Mouse (Mus musculus) frontal cortex, postnatal 36 days (tissue): ENCODE results near the gene Adcy4.

Source experiments
- DNase-seq, 2 experiments: peaks; one replicate each; pipeline ENCODE4 v3.0.0; 2022; ENCODE audit warnings: low spot score in 2 of 2

The Adcy4 gene

GRCm38 (mm10) chr14:55758363-55758784, 25.5 kb downstream of the Adcy4 start, which contains the start of gene Cideb:
Gene Cideb (minus strand): TSS chr14:55758458.
- peak in 1 of 2 experiments; percentile 44 for DNase-seq

DNA sequence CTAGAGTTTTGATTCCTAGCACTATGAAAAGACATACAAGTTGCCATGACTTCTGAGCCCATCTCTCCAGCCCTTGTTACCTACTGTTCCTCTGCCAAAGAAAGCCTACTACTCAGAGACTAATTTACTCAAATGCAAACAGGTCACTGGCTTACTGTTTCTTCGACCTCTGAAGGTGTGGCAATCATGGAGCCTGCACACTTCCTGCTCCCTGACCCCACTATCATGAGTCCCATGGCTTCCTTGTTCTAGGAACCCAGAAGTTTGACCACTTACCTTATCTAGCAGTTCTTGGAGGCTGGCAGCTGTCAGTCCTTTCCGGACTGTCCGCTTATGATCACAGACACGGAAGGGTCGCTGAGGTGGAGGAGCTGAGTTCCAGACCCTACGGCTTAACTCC, 26.3 kb downstream of the Adcy4 start:
- DNase-seq: no peak

GRCm38 (mm10) chr14:55747051-55747847, 36.6 kb downstream of the Adcy4 start:
- no peak for DNase-seq

- DNase-seq: no peak
Measured at GRCm38 (mm10) chr14:55745861-55746237, 38.0 kb downstream of the Adcy4 start.

DNA sequence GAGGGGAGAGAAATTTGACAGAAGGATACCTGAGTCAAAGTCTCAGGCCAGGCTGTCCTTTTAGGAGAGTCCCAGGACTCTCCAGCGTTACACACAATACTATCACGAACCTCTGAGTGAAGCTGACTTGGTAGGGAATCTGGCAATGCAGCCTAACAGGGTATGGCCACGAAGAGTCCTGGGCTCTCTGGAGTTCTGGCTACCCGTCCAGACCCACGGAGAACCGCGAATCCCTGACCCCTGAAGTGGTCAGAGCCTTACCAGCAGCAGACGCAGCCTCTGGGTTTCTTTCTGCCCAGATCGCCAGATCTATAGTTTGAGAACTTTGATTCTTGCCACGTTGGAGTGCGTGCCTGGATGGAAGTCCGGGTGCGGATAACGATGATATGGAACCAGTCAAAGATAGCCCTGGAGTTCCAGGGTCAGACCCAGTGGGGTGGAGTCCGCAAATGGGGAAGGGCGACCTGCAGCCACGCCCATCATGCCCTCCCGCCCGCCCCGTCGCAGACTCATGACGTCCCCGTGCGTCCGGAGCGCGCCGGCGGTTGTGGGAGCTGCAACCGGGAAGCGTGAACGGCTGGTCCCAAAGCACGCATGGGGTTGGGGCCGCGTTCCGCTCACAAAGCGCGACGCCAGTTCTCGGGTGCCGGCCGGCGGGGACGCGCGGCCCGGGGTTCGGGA, 38.6 kb downstream of the Adcy4 start, which contains the start of the genes Dhrs1 and Nop9:
TSS of gene Dhrs1 (minus strand) at position 511 of the 681 bp plus-strand sequence.
TSS of gene Nop9 (plus strand) at position 514 of the 681 bp plus-strand sequence.
- DNase-seq: peak; percentile 84 to 86

DNA sequence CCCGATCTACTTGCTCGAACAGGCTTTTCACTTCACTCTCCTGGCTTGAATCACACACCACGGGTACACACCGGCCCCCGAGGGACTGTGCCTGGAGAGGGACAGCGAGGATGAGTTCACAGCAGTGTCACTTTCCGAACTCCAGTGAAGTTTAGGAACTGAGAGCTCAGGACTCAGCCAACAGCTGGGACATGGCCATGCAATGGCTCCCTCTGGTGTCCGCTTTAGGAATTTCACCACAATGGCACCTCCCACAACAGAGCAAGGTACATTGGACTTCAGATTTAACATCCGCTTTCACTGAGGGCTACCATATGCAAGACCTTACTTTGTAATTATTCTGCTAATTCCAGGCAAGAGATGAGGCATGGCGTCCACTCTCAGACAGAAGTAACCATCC, 40.2 kb downstream of the Adcy4 start:
- peak; percentile 87 to 90 for DNase-seq

- no peak for DNase-seq
Measured at GRCm38 (mm10) chr14:55737086-55737687, 46.7 kb downstream of the Adcy4 start.

DNA sequence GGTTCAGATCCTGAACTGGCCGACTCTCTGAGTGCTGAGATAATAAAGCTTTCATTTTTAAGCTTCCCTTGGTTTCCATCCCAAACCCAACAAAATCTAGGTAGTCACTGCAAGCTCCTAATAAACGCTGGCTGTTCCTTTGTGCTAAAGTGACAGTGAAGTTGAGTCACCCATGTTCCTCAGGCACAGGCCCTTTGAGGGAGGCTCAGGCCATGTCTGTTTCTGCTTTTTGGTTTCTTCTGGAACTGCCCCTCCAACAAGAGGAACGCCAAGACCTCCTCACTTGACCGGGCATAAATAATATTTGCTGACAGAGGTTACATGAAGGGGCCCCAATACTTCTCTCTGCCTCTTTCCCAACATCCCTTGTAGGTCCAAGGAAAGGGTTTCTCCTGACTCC, 48.1 kb downstream of the Adcy4 start:
- no peak for DNase-seq

DNA sequence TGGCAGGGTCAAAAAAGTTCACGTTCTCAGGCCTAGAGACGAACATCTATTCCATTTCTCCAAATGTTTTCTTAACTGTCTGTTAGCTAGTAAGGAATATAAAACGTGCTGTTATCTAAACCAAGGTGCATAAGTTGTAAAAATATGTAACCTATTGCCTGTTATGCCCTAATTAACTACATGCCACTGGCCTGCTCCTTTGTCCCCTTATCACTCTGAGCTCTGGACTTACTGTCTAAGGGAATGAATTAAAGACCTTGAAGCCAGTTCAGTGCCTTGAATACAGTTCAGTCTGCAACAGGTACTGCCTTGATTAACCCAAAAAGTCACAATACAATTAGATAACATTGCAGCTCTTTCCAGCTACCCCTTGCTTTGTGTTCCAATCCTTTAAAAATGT, 48.6 kb downstream of the Adcy4 start:
- DNase-seq: no peak

DNA sequence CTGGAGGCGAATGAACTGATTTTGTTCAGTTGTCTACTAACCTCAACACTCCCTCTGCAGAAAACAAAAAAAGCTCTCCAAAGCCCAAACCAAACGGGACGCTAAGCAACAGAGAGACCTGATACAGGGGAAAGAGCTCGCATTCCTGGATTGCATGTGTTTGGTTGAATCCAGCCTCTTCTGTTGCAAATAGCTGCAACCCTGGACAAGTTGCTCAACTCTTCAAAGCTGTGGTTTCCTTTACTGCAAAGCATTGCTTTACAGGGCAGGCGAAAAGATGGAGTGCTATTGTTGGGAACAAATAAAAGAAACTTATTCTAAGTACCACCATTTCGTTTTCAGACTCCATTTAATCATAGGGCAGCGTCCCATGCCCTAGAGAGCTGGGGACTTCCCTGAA, 49.0 kb downstream of the Adcy4 start:
- DNase-seq: no peak

DNA sequence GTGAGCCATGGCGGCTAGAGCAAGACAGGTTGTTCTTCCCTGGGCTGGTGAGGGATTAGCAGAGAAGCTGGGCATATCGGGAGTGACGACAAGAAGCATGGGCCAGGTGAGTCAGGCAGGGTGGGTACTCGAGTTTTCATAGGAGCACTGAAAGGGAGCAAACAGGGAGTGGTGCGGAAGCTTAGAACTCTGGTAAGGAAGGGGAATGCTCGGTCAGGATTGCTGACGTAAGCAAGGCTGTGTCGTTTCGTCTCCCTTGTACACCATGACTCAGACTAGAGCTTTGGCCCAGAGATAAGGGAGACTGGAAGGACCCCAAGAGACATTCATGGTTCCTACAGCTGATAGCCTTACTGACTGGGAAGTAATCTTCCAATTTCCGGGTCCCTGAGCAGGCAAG, 50.0 kb downstream of the Adcy4 start:
- no peak for DNase-seq

DNA sequence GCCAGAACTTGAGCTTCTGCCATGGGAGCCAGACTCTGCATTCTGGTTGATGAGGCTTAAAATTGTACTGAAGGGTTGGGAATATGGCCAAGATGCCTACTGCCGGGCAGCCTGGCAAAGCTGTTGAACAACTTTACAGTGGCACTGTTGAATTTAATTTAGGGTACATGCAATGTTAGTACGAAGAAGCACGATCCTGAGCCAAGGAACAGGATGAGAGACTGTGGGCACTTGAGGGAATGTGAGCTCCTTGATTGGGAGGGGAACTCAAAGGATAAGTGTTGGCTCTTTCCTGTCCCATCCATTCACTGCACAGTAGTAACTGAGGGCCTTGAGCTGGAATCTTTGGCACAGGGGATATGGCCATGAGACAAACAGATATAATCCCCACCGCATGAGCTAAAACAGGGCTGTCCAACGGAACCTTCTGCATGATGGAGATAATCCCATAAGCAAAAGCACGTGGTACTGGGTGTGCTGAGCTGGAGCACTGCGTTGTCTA, 53.3 kb downstream of the Adcy4 start:
- DNase-seq: peak in 1 of 2 experiments; percentile 51

GRCm38 (mm10) chr14:55730116-55730515, 53.8 kb downstream of the Adcy4 start:
- DNase-seq: no peak

DNA sequence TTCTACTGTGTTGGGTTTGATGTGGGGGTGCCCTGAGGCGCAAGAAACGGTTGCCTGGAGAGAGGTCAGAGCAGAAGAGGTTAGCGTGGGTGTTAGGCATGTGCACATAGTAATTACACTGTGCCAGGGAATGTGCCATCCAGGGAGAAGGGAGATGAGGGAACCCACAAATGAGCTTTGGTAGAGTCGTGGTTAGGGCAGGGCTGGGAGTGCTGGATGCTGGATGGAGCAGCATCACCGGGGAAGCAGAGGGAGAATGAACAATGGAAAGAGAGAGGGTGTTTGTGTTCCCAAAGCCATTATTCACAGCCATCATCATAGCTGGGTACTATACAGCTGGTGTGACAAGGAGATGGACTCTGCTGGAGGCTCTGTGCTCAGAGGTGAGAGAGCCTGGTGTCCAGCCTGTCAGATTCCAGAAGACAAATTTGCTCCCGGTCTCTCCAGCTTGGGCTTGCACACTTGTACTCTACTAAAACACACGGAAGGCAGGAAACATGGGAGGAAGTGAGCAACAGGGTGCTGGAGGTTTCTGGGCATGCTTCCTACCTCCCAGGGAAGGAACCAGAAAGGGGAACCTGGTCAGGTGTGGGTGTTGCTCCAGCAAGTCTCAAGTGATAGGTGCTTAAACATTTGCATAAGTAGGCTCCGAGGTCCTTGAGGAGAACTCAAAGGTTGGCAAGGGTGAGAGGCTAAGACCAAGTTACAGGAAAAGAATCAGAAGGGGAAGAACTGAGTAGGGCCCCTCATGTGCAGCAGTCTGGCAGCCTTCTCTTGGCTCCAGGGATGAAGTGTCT, 55.8 kb downstream of the Adcy4 start:
- no peak for DNase-seq

DNA sequence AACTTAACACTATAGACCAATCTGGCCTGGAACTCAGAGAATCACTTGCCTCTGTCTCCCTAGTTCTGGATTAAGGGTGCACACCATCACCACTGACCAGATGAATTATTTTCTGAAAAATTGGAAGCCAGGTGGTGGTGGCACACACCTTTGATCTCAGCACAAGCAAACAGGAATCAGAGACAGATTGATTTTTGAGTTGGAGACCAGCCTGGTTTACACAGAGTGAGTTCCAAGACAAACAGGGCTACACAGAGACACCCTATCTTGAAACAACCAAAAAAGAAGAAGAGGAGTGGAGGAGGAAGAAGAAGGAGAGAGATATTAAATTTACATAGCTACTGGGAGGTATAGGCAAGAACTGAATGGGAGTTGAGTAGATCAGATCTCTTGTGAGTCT, 57.6 kb downstream of the Adcy4 start:
- DNase-seq: no peak

DNA sequence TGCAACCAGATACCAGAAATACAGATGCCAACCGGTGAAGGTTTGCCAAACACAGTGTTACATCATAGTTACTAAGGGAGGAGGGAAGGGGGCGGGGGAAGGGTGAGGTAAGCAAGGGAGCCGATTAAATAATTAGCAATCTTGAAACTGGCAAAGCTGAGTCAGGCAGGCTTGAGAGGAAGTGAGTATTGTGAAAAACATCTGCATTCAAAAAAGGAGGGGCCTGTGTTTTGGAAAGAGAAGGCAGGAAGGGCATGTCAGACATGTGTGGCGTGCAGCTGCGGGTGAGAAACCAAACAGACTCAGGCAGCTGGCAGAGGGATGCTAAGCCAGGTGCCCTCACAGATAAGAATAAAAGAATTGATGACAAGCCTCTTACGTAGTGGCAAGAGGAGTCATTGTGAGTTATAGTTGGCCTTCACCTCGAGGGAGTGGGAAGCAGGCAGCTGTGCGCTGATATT, 59.5 kb downstream of the Adcy4 start:
- no peak for DNase-seq

DNA sequence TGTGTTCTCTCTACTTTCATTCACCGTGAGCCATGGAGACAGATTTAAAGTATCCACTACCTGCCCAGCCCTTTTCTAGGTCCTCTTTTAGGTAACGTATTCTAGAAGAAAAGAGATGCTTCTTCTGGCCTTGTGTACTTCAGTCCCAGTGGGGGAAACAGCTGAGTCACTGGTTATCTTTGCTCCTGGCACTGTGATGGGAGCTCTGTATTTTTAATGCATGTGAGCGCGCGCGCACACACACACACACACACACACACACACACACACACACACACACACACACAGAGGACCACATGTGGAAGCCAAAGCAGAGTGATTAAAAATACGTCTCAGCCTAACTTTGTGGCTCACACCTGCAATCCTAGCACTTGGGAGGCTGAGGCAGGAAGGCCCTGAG, 60.5 kb downstream of the Adcy4 start:
- DNase-seq: no peak

GRCm38 (mm10) chr14:55722438-55722945, 61.4 kb downstream of the Adcy4 start:
- no peak for DNase-seq

DNA sequence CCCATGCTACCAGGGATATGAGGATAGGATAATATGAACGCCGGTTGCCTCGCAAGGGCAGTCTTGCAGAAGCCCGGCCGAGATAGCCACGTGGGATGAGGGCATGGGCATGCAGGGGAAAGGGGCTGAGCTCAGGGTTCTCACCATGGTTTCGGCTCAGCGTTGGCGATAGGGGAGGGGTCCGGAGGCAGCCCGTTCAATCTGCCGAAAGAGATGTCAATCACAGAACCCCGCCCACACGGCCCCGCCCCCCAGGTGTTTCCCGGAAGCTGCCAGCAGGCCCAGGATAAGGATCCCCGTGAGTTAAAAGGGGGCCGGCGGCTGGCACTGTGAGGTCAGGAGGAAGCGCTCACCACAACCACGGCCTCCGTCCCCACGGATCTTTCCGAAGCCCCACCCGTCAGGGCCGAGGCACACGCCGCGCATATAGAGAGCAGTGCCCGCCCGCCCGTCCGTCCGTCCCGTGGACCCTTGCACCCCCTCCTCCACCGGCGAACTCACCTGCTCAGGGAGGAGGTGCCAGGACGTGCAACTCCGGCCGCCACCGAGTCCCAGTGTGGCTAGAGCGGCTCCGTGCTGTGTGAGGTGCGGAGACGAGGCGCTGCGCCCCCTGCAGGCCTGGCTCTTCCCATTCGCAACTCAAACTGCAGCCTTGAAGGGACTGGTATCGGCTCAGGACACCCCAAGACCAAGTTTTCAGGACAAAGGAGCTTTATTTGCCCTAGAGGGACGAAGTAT, 62.0 kb downstream of the Adcy4 start, which contains the start of gene Rabggta:
TSS of gene Rabggta (minus strand) at position 564 of the 738 bp plus-strand sequence.
- peak; percentile 90 to 93 for DNase-seq

DNA sequence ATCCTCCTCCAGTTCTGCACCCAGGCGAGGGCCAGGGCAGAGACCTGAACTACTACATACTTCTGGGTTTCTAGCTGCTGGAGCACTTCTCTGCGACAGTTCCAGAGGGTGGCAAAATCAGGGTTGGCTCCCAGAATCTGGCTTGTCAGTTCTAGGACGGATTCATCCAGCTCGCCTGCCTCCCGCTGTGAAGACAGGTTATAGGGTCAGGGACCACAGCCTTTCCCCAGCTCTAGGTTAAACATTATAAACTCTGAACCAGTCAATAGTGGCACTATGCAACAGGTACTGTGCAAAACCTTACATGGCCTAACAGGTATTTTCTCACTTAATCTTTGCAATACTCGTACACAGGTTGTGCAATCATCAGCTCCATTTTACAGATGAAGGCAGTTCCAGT, 62.8 kb downstream of the Adcy4 start:
- no peak for DNase-seq
